9 mouse cellular contexts compared by ENCODE assay signal in genomic region chr8:73354201-73354881, GRCm38 (mm10). TPM values are rescaled to one million over a fixed set of nuclear protein-coding genes. Genes with fewer than 3 reads are reported as not detected.
A peak's percentile ranks its signal among the peaks of the same experiment; 100 is the strongest.
DNase-seq lines count a peak whose midpoint lies in the region; ATAC-seq lines count a peak whose summit lies in the region.
"Had no signal": no experiment of that assay in that cellular context is flagged by ENCODE, and none has a peak within 500 bp of the region (broad histone marks: within the 10 kb centered on the region; RNA-seq: fewer than 3 reads in every experiment).

No protein-coding gene starts in this region.

- H3K9ac ChIP-seq in heart, embryonic 14.5 days (ENCODE audit: low read length) = peak overlapping the region; percentile 75
- peak overlapping the region; percentile 17; the same call in 1 of the 2 replicates for H3K9ac ChIP-seq in liver, embryonic 13.5 days

- peaks cover 6% of the 10 kb centered on the region; the same call in 1 of the 2 replicates for H3K27me3 ChIP-seq in forebrain, embryonic 10.5 days (ENCODE audit: poor library complexity, severe bottlenecking)
- 0 out of 2 replicates have a peak, but pooled peaks cover 3% of the 10 kb centered on the region for H3K27me3 ChIP-seq in heart, embryonic 14.5 days (ENCODE audit: control insufficient read depth, insufficient read depth, low read length)
- peaks cover 48% of the 10 kb centered on the region for H3K27me3 ChIP-seq in liver, embryonic 13.5 days

- H3K36me3 ChIP-seq in forebrain, embryonic 10.5 days (replicated peaks) = no peaks in the 10 kb centered on the region
- no peaks in the 10 kb centered on the region for H3K36me3 ChIP-seq in heart, embryonic 14.5 days (ENCODE audit: control insufficient read depth, insufficient read depth, low read length)
- H3K36me3 ChIP-seq in liver, embryonic 13.5 days = no peaks in the 10 kb centered on the region
- H3K36me3 ChIP-seq: G1E had no signal

- H3K4me1 ChIP-seq in forebrain, embryonic 10.5 days = peaks cover 38% of the 10 kb centered on the region
- peaks cover 3 to 20% of the 10 kb centered on the region in 2 experiments; a peak in 3 of 4 replicates for H3K4me1 ChIP-seq in heart, embryonic 14.5 days (ENCODE audit: control insufficient read depth in 2 of 2, insufficient read depth in 2 of 2, low read length in 2 of 2)
- peaks cover 16% of the 10 kb centered on the region for H3K4me1 ChIP-seq in liver, embryonic 13.5 days (replicated peaks)

- ATAC-seq in heart, embryonic 14.5 days (ENCODE audit: insufficient number of reproducible peaks, insufficient read depth, low FRiP score, low read depth) = no peak
- ATAC-seq in liver, embryonic 13.5 days (ENCODE audit: low read depth) = no peak

- peak; percentile 11 to 48 for DNase-seq in urinary bladder, adult 18-20 months (ENCODE audit: low spot score in 2 of 2)
- DNase-seq in urinary bladder, postnatal 10 days (ENCODE audit: low spot score) = no peak
- peak; percentile 73 for DNase-seq in forebrain, embryonic 10.5 days (ENCODE audit: extremely low spot score, low spot score)
- peak; percentile 73 for DNase-seq in kidney, postnatal 10 days
- peak; percentile 3 for DNase-seq in liver, embryonic 13.5 days
- peak; percentile 75 for DNase-seq in neural tube, embryonic 10.5 days (ENCODE audit: extremely low spot score, low spot score)
- DNase-seq in testis, postnatal 14 days (ENCODE audit: low spot score) = peak; percentile 58

- WGBS in forebrain, embryonic 10.5 days = under 1% methylated on average over 25 of the region's 25 CpGs
- WGBS in heart, embryonic 14.5 days = under 1% methylated on average over 25 of the region's 25 CpGs
- 1% methylated on average over 25 of the region's 25 CpGs for WGBS in liver, embryonic 13.5 days (ENCODE audit: insufficient replicate concordance)

- peak overlapping the region; percentile 87 for H3K27ac ChIP-seq in forebrain, embryonic 10.5 days
- peak overlapping the region; percentile 69 to 81; a peak in 3 of 4 replicates for H3K27ac ChIP-seq in heart, embryonic 14.5 days (replicated peaks in 1 of 2; ENCODE audit: control insufficient read depth in 1 of 2, insufficient read depth in 1 of 2, low read depth in 2 of 2, low read length in 2 of 2)
- no peak overlapping the region for H3K27ac ChIP-seq in liver, embryonic 13.5 days

- peak overlapping the region; percentile 85 for H3K4me3 ChIP-seq in forebrain, embryonic 10.5 days
- H3K4me3 ChIP-seq in heart, embryonic 14.5 days (ENCODE audit: control insufficient read depth in 1 of 2, insufficient read depth in 1 of 2, low read depth in 1 of 2, low read length in 2 of 2) = peak overlapping the region; percentile 72 to 80
- H3K4me3 ChIP-seq in liver, embryonic 13.5 days (replicated peaks) = peak overlapping the region; percentile 70

- no peaks in the 10 kb centered on the region for H3K9me3 ChIP-seq in forebrain, embryonic 10.5 days
- H3K9me3 ChIP-seq in heart, embryonic 14.5 days (ENCODE audit: control insufficient read depth, low read length) = no peaks in the 10 kb centered on the region
- H3K9me3 ChIP-seq in liver, embryonic 13.5 days (replicated peaks) = no peaks in the 10 kb centered on the region

- H3K4me2 ChIP-seq in heart, embryonic 14.5 days (ENCODE audit: low read length) = peak overlapping the region; percentile 88
- peak overlapping the region; percentile 84 for H3K4me2 ChIP-seq in liver, embryonic 13.5 days

RNA-seq across cellular contexts. Expression of gene Large1, which starts 1.0 kb away (rescaled TPM):
- 5.1 and 5.5 TPM in 2 replicates for polyA plus RNA-seq in forebrain, embryonic 10.5 days (2016; fragmentation: Nextera tagmentation; extraction: Ambion mirVana)
- polyA plus RNA-seq in heart, embryonic 14.5 days (2014; fragmentation: Nextera tagmentation; extraction: Ambion mirVana) = 10.0 and 10.9 TPM in 2 replicates
- 0.67 and 0.75 TPM in 2 replicates for polyA plus RNA-seq in liver, embryonic 13.5 days (2015; fragmentation: Nextera tagmentation; extraction: Ambion mirVana)
- polyA plus RNA-seq: G1E had no signal
